Mouse (Mus musculus) bone marrow, adult 2 months (tissue): ENCODE measurements at regions not wholly inside any gene's neighbourhood (a gene's known extent, or its start where the extent isn't known, plus 50 kb on each side); places are given as distances from the start of the nearest gene placed in this dataset.

Experiments
- H3K27ac ChIP-seq: fragments of 200-500 bp; 2 replicates; pipeline ENCODE4 v1.5.1; 2012; ENCODE audit warnings: low read depth, mild to moderate bottlenecking, control low read depth, inconsistent platforms, low read length; ENCODE audit not compliant: control insufficient read depth, poor library complexity, insufficient read depth
- H3K4me1 ChIP-seq: fragments of 200-500 bp; 2 replicates; pipeline ENCODE4 v1.6.1; 2011; ENCODE audit warnings: low read length; ENCODE audit not compliant: control insufficient read depth, insufficient read depth
- H3K4me3 ChIP-seq: fragments of 200-500 bp; replicated peaks from 2 replicates; pipeline ENCODE3; 2011; ENCODE audit warnings: mild to moderate bottlenecking, low read depth, low read length, control low read depth; ENCODE audit not compliant: control insufficient read depth
- CTCF ChIP-seq: fragments of 200-500 bp; IDR thresholded peaks from 2 replicates; pipeline ENCODE4 v1.5.1; 2011; ENCODE audit warnings: low read length, control low read depth; ENCODE audit not compliant: control insufficient read depth, insufficient read depth
- POLR2A ChIP-seq: fragments of 200-500 bp; IDR thresholded peaks from 2 replicates; pipeline ENCODE4 v1.6.1; 2011; ENCODE audit warnings: low read depth, mild to moderate bottlenecking, control low read depth, low read length, borderline replicate concordance; ENCODE audit not compliant: control insufficient read depth
- WGBS: fragments of 180-500 bp; shearing (Covaris S2); methylation state at CpG from one replicate; pipeline ENCODE4 v1.1.7; 2018; 5-methylcytosine and 5-hydroxymethylcytosine counted together

- WGBS: 83% methylated on average over 4 of the region's 4 CpGs
- TF ChIP-seq POLR2A (no peak), CTCF (no peak)
- Histone ChIP-seq H3K4me1 (no peaks in the 10 kb centered on the region), H3K4me3 (no peak overlapping the region), H3K27ac (no peak overlapping the region)
Observed at GRCm38 (mm10) chr4:56064657-56065056, 532.4 kb upstream of the Klf4 start.

GRCm38 (mm10) chr4:56051792-56052380, 519.6 kb upstream of the Klf4 start:
- 77% methylated on average over 6 of the region's 6 CpGs for WGBS

GRCm38 (mm10) chr4:56039327-56039726, 507.1 kb upstream of the Klf4 start:
- Histone ChIP-seq H3K27ac (no peak overlapping the region), H3K4me1 (no peaks in the 10 kb centered on the region), H3K4me3 (no peak overlapping the region)
- 87% methylated on average over 4 of the region's 4 CpGs for WGBS
- TF ChIP-seq POLR2A (no peak), CTCF (no peak)

More at GRCm38 (mm10) chr4:56051792-56052380, 519.6 kb upstream of the Klf4 start:
- TF ChIP-seq CTCF (no peak), POLR2A (no peak)
- Histone ChIP-seq H3K4me1 (no peaks in the 10 kb centered on the region; the same call in 1 of the 2 replicates), H3K4me3 (no peak overlapping the region), H3K27ac (no peak overlapping the region)

- 79% methylated on average over 6 of the region's 6 CpGs for WGBS
- no peak overlapping the region for H3K27ac ChIP-seq
- H3K4me1 ChIP-seq: no peaks in the 10 kb centered on the region
- H3K4me3 ChIP-seq: no peak overlapping the region
- TF ChIP-seq CTCF: no peak
- TF ChIP-seq POLR2A: no peak
Observed at GRCm38 (mm10) chr4:56036334-56036733, 504.1 kb upstream of the Klf4 start.

- Histone ChIP-seq H3K4me3 (no peak overlapping the region), H3K4me1 (no peaks in the 10 kb centered on the region), H3K27ac (no peak overlapping the region)
- WGBS: 74% methylated on average over 5 of the region's 5 CpGs
- TF ChIP-seq CTCF (no peak), POLR2A (no peak)
Observed at GRCm38 (mm10) chr4:56035543-56035942, 503.3 kb upstream of the Klf4 start.

GRCm38 (mm10) chr4:56028441-56028840, 496.2 kb upstream of the Klf4 start:
- TF ChIP-seq POLR2A (no peak), CTCF (no peak)
- no peaks in the 10 kb centered on the region for H3K4me1 ChIP-seq
- H3K4me3 ChIP-seq: no peak overlapping the region
- 82% methylated on average over 3 of the region's 3 CpGs for WGBS
- H3K27ac ChIP-seq: no peak overlapping the region

- H3K4me3 ChIP-seq: no peak overlapping the region
- H3K4me1 ChIP-seq: no peaks in the 10 kb centered on the region
- H3K27ac ChIP-seq: no peak overlapping the region
- TF ChIP-seq POLR2A (no peak), CTCF (no peak)
- WGBS: 83% methylated on average over 6 of the region's 6 CpGs
Observed at GRCm38 (mm10) chr4:56027258-56027657, 495.0 kb upstream of the Klf4 start.

- no peak for TF ChIP-seq POLR2A
- no peak for TF ChIP-seq CTCF
- no peak overlapping the region for H3K4me3 ChIP-seq
- H3K4me1 ChIP-seq: no peaks in the 10 kb centered on the region
- H3K27ac ChIP-seq: no peak overlapping the region
Observed at GRCm38 (mm10) chr4:56024478-56024877, 492.2 kb upstream of the Klf4 start.

GRCm38 (mm10) chr4:56018212-56018611, 485.9 kb upstream of the Klf4 start:
- no peak for TF ChIP-seq POLR2A
- no peak for TF ChIP-seq CTCF
- no peak overlapping the region for H3K27ac ChIP-seq
- WGBS: 85% methylated on average over 8 of the region's 8 CpGs
- no peaks in the 10 kb centered on the region for H3K4me1 ChIP-seq
- H3K4me3 ChIP-seq: no peak overlapping the region

GRCm38 (mm10) chr4:56015481-56015880, 483.2 kb upstream of the Klf4 start:
- no peak for TF ChIP-seq CTCF
- TF ChIP-seq POLR2A: no peak
- H3K4me1 ChIP-seq: no peaks in the 10 kb centered on the region
- WGBS: 84% methylated on average over 7 of the region's 7 CpGs

More at GRCm38 (mm10) chr4:56015481-56015880, 483.2 kb upstream of the Klf4 start:
- Histone ChIP-seq H3K4me3 (no peak overlapping the region), H3K27ac (no peak overlapping the region)
